Mouse (Mus musculus): ENCODE results near the gene Nfatc2.

- TF ChIP-seq USF1 (IDR thresholded peaks at IDR 0.05; ENCODE audit: low read depth, low read length) (no peak), CTCF (IDR thresholded peaks at IDR 0.05 in 2 of 3, conservative IDR thresholded peaks at IDR 0.05 in 1 of 3; ENCODE audit: control insufficient read depth in 1 of 3, insufficient read depth in 1 of 3, low read depth in 2 of 3, low read length in 3 of 3, poor library complexity in 1 of 3, severe bottlenecking in 1 of 3) (no peak), POLR2A (IDR thresholded peaks at IDR 0.05; ENCODE audit: control insufficient read depth in 1 of 2, insufficient read depth in 1 of 2, low read depth in 1 of 2, low read length in 2 of 2, poor library complexity in 1 of 2) (no peak), ELF1 (IDR thresholded peaks at IDR 0.05; ENCODE audit: low read depth, low read length) (no peak), HCFC1 (IDR thresholded peaks at IDR 0.05; ENCODE audit: low read depth, low read length) (no peak), EP300 (IDR thresholded peaks at IDR 0.05; ENCODE audit: low read depth in 1 of 2, low read length in 2 of 2) (no peak), SMC3 (IDR thresholded peaks at IDR 0.05; ENCODE audit: low read depth, low read length) (no peak)
Measured at GRCm38 (mm10) chr2:168571241-168571640, 30.2 kb downstream of the Nfatc2 start.

Measured in MEL (cell line).